Mouse (Mus musculus): Measurements from ENCODE around the gene 5430419D17Rik. TPM values are rescaled to one million over a fixed set of nuclear protein-coding genes. Genes with fewer than 3 reads are reported as not detected.

5430419D17Rik gene
- total RNA-seq (2021), result not detected
- long read RNA-seq, experiment 1, result 0 reads
- long read RNA-seq, experiment 2, result 0 reads

GRCm38 (mm10) chr7:131174121-131174520 lies at the start of gene 5430419D17Rik:
TSS of gene 5430419D17Rik (plus strand) at chr7:131174402.
- no peak for DNase-seq

GRCm38 (mm10) chr7:131130021-131130420 lies 44.2 kb upstream of the 5430419D17Rik start:
- no peak for DNase-seq

GRCm38 (mm10) chr7:131133181-131133580 lies 41.0 kb upstream of the 5430419D17Rik start:
- no peak for DNase-seq

- DNase-seq, result no peak
Observed at GRCm38 (mm10) chr7:131146214-131146613, 28.0 kb upstream of the 5430419D17Rik start, which contains the start of gene 4933402N03Rik. TSS of gene 4933402N03Rik (minus strand) at chr7:131146314.

GRCm38 (mm10) chr7:131150179-131150578 lies 24.0 kb upstream of the 5430419D17Rik start:
- no peak for DNase-seq

GRCm38 (mm10) chr7:131153044-131153443 lies 21.2 kb upstream of the 5430419D17Rik start:
- no peak for DNase-seq

- no peak for DNase-seq
Observed at GRCm38 (mm10) chr7:131162251-131162650, 12.0 kb upstream of the 5430419D17Rik start.

- no peak for DNase-seq
Observed at GRCm38 (mm10) chr7:131167771-131168170, 6.4 kb upstream of the 5430419D17Rik start.

- no peak for DNase-seq
Observed at GRCm38 (mm10) chr7:131169099-131169498, 5.1 kb upstream of the 5430419D17Rik start.

- DNase-seq, result no peak
Observed at GRCm38 (mm10) chr7:131182685-131183084, 8.5 kb downstream of the 5430419D17Rik start.

- DNase-seq, result no peak
Observed at GRCm38 (mm10) chr7:131184339-131184738, 10.1 kb downstream of the 5430419D17Rik start.

GRCm38 (mm10) chr7:131187047-131187446 lies 12.8 kb downstream of the 5430419D17Rik start:
- no peak for DNase-seq

GRCm38 (mm10) chr7:131187996-131188395 lies 13.8 kb downstream of the 5430419D17Rik start:
- no peak for DNase-seq

- DNase-seq, result no peak
Observed at GRCm38 (mm10) chr7:131223086-131223485, 48.9 kb downstream of the 5430419D17Rik start.

GRCm38 (mm10) chr7:131236091-131236490 lies 61.9 kb downstream of the 5430419D17Rik start:
- no peak for DNase-seq

- DNase-seq, result no peak
Observed at GRCm38 (mm10) chr7:131244993-131245392, 70.8 kb downstream of the 5430419D17Rik start.

- DNase-seq, result no peak
Observed at GRCm38 (mm10) chr7:131256841-131257240, 82.6 kb downstream of the 5430419D17Rik start.

- no peak for DNase-seq
Observed at GRCm38 (mm10) chr7:131257309-131257708, 83.1 kb downstream of the 5430419D17Rik start.

- DNase-seq, result no peak
Observed at GRCm38 (mm10) chr7:131260946-131261345, 86.7 kb downstream of the 5430419D17Rik start.

GRCm38 (mm10) chr7:131264251-131264650 lies 90.0 kb downstream of the 5430419D17Rik start:
- no peak for DNase-seq

GRCm38 (mm10) chr7:131265851-131266250 lies 91.6 kb downstream of the 5430419D17Rik start:
- DNase-seq, result no peak

GRCm38 (mm10) chr7:131297151-131297550 lies 122.9 kb downstream of the 5430419D17Rik start:
- no peak for DNase-seq

- DNase-seq, result no peak
Observed at GRCm38 (mm10) chr7:131303340-131303739, 129.1 kb downstream of the 5430419D17Rik start.

- no peak for DNase-seq
Observed at GRCm38 (mm10) chr7:131306733-131307132, 132.5 kb downstream of the 5430419D17Rik start.

GRCm38 (mm10) chr7:131314493-131314892 lies 140.3 kb downstream of the 5430419D17Rik start:
- DNase-seq, result no peak
